Mouse (Mus musculus): Measurements from ENCODE around the gene Pdpk1.

The Pdpk1 gene

DNA sequence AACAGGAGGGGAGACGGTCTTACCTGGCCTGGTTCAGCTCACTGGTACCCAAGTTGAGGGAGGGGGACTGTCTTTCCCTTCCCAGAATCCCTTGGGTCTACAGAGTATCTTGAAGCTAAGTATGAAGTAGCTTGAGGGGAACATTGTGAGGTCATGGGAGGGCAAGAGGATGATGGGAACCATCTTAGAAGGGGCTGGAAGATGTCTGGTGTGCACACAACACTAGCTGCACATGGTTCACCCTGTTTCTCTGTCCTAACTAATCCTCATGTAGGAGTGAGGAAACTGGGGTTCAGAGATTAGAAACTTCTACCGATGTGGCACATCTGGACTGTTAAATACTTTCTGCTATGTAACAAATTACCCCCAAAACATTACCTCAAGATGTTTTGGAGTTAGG lies at the start of gene Pdpk1:
Gene Pdpk1 (minus strand): TSS at position 101 of the 400 bp plus-strand sequence.
- in situ Hi-C loops (cut with MboI, MseI) = no loop called here

- in situ Hi-C loops (cut with MboI, MseI) = no loop called here
These were observed 49.0 kb upstream of the Pdpk1 start for GRCm38 (mm10) chr17:24199741-24200140.

DNA sequence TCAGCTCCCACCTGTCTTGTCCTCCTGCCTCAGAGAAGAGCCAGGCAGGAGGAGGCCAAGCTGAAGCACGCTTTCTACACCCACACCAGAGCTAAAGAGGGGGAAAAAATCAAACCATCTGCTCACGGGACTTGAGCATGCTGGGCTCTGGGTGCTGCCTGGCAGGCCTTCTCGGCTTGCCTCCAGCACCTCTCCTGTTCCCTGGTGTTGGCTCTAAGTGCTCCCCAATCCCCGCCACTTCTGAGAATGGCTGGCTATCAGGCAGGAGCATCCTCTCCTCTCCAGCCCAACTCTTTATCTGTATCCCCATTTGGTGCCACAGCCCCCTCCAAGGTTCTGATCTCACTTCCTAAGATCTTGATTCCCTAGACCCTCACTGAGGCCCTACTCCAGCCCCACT lies 48.5 kb upstream of the Pdpk1 start:
- in situ Hi-C loops (cut with MboI, MseI) = no loop called here

- in situ Hi-C loops (cut with MboI, MseI) = no loop called here
These were observed 46.5 kb upstream of the Pdpk1 start for GRCm38 (mm10) chr17:24197032-24197824.

GRCm38 (mm10) chr17:24195349-24195748 lies 44.6 kb upstream of the Pdpk1 start:
- in situ Hi-C loops (cut with MboI, MseI) = no loop called here

GRCm38 (mm10) chr17:24193769-24194168 lies 43.0 kb upstream of the Pdpk1 start:
- in situ Hi-C loops (cut with MboI, MseI) = no loop called here

DNA sequence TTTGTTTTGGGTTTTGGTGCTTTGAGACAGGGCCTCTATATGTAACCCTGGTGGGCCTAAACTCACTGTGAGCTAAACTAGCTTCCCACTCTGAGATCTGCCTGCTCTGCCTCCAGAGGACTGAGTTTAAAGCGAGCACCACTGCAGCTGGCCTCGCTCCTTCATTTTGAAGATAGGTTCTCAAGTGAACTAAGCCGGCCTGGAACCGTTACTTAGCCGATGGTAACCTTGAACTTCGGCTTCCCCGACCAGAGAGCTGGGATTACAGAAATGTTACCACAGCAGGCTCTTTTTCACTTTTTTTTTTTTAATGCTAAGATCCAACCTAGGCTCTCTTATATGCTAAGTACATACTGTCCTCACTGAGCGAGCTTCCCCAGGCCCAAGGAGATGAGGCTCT lies 42.5 kb upstream of the Pdpk1 start:
- in situ Hi-C loops (cut with MboI, MseI) = no loop called here

GRCm38 (mm10) chr17:24192848-24193247 lies 42.1 kb upstream of the Pdpk1 start:
- in situ Hi-C loops (cut with MboI, MseI) = no loop called here

- in situ Hi-C loops (cut with MboI, MseI) = no loop called here
These were observed 40.8 kb upstream of the Pdpk1 start for GRCm38 (mm10) chr17:24191481-24191880.

- in situ Hi-C loops (cut with MboI, MseI) = no loop called here
These were observed 40.2 kb upstream of the Pdpk1 start for GRCm38 (mm10) chr17:24190934-24191333.

DNA sequence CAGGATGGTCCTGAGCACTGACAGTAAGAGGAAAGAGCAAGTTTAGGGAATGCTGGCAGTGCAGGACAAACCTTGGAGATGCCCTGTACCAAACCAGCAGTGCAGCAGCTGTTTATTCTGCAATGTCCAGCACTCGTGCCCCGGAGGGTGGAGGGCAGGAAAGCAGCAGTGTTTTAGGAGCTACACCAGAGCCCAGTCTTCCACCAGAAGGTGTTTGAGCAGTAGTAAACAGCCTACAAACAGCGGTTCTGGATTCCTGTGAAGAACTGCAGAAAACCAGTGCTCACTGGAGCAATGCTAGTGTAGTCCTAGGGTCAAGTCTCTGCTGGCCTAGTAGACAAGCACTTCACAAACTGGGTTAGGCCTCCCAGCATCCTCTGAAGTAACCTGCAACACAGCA lies 23.5 kb upstream of the Pdpk1 start:
- in situ Hi-C loops (cut with MboI, MseI) = no loop called here

DNA sequence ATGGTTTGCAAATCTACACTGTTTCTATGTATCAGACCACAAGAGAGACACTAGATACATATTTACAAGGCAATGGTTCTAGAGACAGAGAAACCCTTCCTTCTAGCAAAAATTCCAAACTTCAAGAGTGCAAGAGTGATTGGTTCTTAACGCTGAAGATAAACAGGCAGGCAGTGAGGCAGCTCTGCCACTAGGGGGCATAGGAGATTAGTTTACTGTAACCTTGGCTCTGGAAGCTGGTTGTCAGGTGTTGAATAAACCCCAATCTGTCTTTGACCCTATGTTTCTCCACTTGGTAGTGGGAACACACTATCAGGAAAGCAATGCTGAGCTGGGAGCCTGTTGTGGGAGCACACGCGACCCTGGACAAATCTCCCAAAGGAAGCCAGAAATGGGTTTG lies 22.7 kb upstream of the Pdpk1 start:
- in situ Hi-C loops (cut with MboI, MseI) = no loop called here

DNA sequence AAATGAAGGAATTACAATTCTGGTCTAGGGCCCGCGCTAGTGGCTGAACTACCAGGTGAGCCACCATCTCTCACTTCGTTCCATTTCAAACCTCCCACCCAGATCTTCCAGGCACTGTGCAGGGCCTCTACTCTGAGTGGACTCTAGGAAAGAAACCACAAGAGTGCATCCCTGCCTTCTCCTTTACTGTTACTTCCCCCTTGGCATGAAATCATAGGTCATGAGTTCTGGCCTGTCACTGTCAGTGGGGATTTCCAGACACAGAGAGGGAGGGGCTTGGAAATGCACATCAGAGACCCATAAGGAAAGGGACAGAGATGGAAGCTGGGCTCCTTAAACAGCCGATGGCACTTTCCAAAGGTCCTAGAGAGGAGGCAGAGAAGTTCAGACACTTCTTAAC lies 21.0 kb upstream of the Pdpk1 start:
- in situ Hi-C loops (cut with MboI, MseI) = no loop called here

- in situ Hi-C loops (cut with MboI, MseI) = no loop called here
These were observed 20.0 kb upstream of the Pdpk1 start for GRCm38 (mm10) chr17:24170729-24171128.

- in situ Hi-C loops (cut with MboI, MseI) = no loop called here
These were observed 19.4 kb upstream of the Pdpk1 start for GRCm38 (mm10) chr17:24170125-24170524.

GRCm38 (mm10) chr17:24169317-24170065 lies 18.8 kb upstream of the Pdpk1 start, which contains the start of gene Atp6v0c:
Gene Atp6v0c, minus strand, starts transcription at chr17:24169702.
- in situ Hi-C loops (cut with MboI, MseI) = no loop called here

DNA sequence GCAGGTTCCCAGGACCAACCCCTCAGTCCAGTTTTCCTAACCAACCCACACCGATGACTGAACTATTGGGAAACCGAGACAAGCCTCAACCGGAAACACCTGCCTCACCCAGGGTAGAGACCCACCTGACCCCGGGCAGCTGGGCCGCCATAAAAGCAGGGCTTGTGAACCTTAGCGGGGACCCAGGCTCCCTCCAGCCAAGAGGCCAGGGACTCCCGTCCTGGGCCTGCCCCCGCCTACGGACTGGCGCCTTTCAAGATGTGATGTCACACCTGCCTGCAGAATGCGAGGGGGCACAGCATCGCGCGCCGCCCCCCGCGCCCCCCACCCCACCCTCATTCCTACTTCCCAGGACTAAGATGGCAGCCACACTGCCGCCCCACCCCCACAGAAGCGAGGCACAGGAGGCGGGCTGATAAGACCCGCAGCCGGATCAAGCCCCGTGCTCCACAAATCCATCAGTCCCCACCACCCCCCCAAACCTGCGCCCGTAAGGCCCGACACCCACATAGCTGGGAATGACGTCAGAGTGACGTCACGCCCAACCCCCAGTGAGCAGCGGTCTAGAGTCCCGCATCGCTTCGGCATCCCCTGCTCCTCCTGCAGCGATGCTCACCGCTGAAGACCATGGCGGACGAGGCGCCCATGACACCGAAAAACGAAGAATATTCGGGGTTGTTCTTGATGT lies 18.0 kb upstream of the Pdpk1 start:
- in situ Hi-C loops (cut with MboI, MseI) = no loop called here

- in situ Hi-C loops (cut with MboI, MseI) = no loop called here
These were observed 17.3 kb upstream of the Pdpk1 start for GRCm38 (mm10) chr17:24167891-24168505.

- in situ Hi-C loops (cut with MboI, MseI) = no loop called here
These were observed 16.4 kb upstream of the Pdpk1 start for GRCm38 (mm10) chr17:24167120-24167519.

- in situ Hi-C loops (cut with MboI, MseI) = loop anchor here (5.0 kb wide), 1 partner anchor 268 kb away; no protein-coding TSS in a partner anchor
These were observed 14.0 kb upstream of the Pdpk1 start for GRCm38 (mm10) chr17:24164566-24165259.

Measured in regulatory T cell (primary cell).